Mouse (Mus musculus): ENCODE measurements around the gene Cep131.

GRCm38 (mm10) chr11:120098588-120099511 lies 12.2 kb upstream of the Cep131 start, which contains the start of the genes Tepsin and Ndufaf8:
- TF ChIP-seq CTCF (conservative IDR thresholded peaks at IDR 0.05 in 1 of 2, IDR thresholded peaks at IDR 0.05 in 1 of 2; ENCODE audit: low read depth in 2 of 2, low read length in 2 of 2) (no peak), POLR2A (IDR thresholded peaks at IDR 0.05; ENCODE audit: low read depth, low read length) (peak; percentile 77), ZKSCAN1 (IDR thresholded peaks at IDR 0.05; ENCODE audit: borderline replicate concordance, low read depth, low read length) (no peak), TBP (conservative IDR thresholded peaks at IDR 0.05; ENCODE audit: low read depth, low read length) (0 out of 2 replicates have a peak, but pooled peaks have one; percentile 5), ETS1 (conservative IDR thresholded peaks at IDR 0.05; ENCODE audit: low read depth, low read length) (no peak), CHD2 (IDR thresholded peaks at IDR 0.05; ENCODE audit: low read length) (peak; percentile 99), EP300 (IDR thresholded peaks at IDR 0.05; ENCODE audit: low read length) (no peak), USF1 (IDR thresholded peaks at IDR 0.05; ENCODE audit: low read depth, low read length) (no peak), TCF12 (IDR thresholded peaks at IDR 0.05; ENCODE audit: low read depth, low read length) (peak; percentile 82; the same call in 1 of the 2 replicates), MEF2A (IDR thresholded peaks at IDR 0.05; ENCODE audit: borderline replicate concordance, low read depth, low read length) (peak; percentile 53; the same call in 1 of the 2 replicates), POLR2AphosphoS2 (IDR thresholded peaks at IDR 0.05; ENCODE audit: low read depth, low read length) (no peak), CHD1 (IDR thresholded peaks at IDR 0.05; ENCODE audit: low read depth, low read length) (no peak), MYC (IDR thresholded peaks at IDR 0.05; ENCODE audit: low read depth, low read length) (peak; percentile 83; the same call in 1 of the 2 replicates)

Measured in CH12.LX (cell line).